Mouse (Mus musculus) hindbrain, embryonic 14.5 days (tissue): ENCODE data around the gene Gm13278. TPM values are rescaled to one million over a fixed set of nuclear protein-coding genes. Genes with fewer than 3 reads are reported as not detected.
"Not testable (repeated sequence)": the region's sequence is repeated elsewhere in the genome, so short reads cannot be mapped to it uniquely, and the experiment has no call there.

Experiments used
- ATAC-seq: fragments of 200-750 bp; cut with Nextera tagmentation; 2 replicates; pipeline ENCODE4 v1.8.0; 2017; ENCODE audit warnings: moderate number of reproducible peaks, mild to moderate bottlenecking, moderate TSS enrichment, moderate library complexity; ENCODE audit not compliant: low FRiP score
- DNase-seq: peaks from one replicate; pipeline ENCODE4 v3.0.0-alpha.2; 2015; ENCODE audit warnings: low spot score
- H3K27ac ChIP-seq: fragments of 300-500 bp; sonication (generic); 2 replicates; pipeline ENCODE4 v1.5.1; 2014; ENCODE audit warnings: mild to moderate bottlenecking, moderate library complexity
- H3K27me3 ChIP-seq: fragments of 300-500 bp; sonication (generic); 2 replicates; pipeline ENCODE4 v1.6.1; 2014; ENCODE audit warnings: mild to moderate bottlenecking, low read length, mixed read lengths; ENCODE audit not compliant: control insufficient read depth, insufficient read depth
- H3K36me3 ChIP-seq: fragments of 300-500 bp; sonication (generic); replicated peaks from 2 replicates; pipeline ENCODE4 v1.6.1; 2014; ENCODE audit not compliant: control insufficient read depth, insufficient read depth
- H3K4me1 ChIP-seq: fragments of 300-500 bp; sonication (generic); replicated peaks from 2 replicates; pipeline ENCODE4 v1.6.1; 2014; ENCODE audit warnings: antibody characterized with exemption, low read length, mixed read lengths; ENCODE audit not compliant: control insufficient read depth, insufficient read depth
- H3K4me2 ChIP-seq: fragments of 300-500 bp; sonication (generic); replicated peaks from 2 replicates; pipeline ENCODE4 v1.6.1; 2014; ENCODE audit warnings: mild to moderate bottlenecking, moderate library complexity
- H3K4me3 ChIP-seq: fragments of 300-500 bp; sonication (generic); replicated peaks from 2 replicates; pipeline ENCODE4 v1.5.1; 2014; ENCODE audit warnings: mild to moderate bottlenecking, low read length
- H3K9ac ChIP-seq: fragments of 300-500 bp; sonication (generic); 2 replicates; pipeline ENCODE4 v1.6.1; 2014
- H3K9me3 ChIP-seq: fragments of 300-500 bp; sonication (generic); 2 replicates; pipeline ENCODE4 v1.6.1; 2016; ENCODE audit warnings: low read length; ENCODE audit not compliant: control insufficient read depth
- WGBS: fragments of 180-500 bp; shearing (Covaris S2); extraction: QIAGEN DNeasy Blood & Tissue Kit; methylation state at CpG from one replicate; pipeline ENCODE4 v1.1.7; 2014; 5-methylcytosine and 5-hydroxymethylcytosine counted together
- polyA plus RNA-seq: library from polyadenylated mRNA; unstranded; fragments of >200 nt; fragmentation: Nextera tagmentation; extraction: Ambion mirVana; gene quantifications from 2 replicates; pipeline ENCODE4 v1.2.1, GENCODE M21; 2014

Gm13278 gene
- not detected in 2 replicates for polyA plus RNA-seq

DNA sequence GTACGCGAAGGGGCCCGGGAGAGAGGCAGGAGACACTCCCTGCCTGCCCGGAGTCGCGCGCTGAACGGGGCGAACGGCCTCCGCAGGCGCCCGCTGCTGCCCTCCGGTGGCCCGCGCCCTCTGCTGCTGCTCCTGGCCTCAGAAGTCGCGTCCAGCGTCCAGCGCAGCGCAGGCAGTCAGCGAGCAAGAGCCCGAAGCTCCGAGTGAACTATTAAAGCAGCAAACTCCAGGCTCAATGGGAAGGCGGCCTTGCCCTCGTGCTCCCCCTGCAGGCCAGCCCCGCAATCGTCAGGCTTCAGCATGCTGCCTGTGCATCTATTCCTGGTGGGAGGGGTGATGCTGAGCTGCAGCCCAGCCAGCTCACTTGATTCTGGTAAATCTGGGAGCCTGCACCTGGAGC lies at the start of gene Gm13278:
Gene Gm13278 (plus strand): TSS at position 301 of the 400 bp plus-strand sequence.
- H3K9me3 ChIP-seq, H3K4me3 ChIP-seq, H3K27me3 ChIP-seq, H3K9ac ChIP-seq, DNase-seq, H3K4me2 ChIP-seq, H3K36me3 ChIP-seq, H3K4me1 ChIP-seq, ATAC-seq, H3K27ac ChIP-seq: not testable (repeated sequence)
- no CpG with 5 or more reads among the region's 28 CpGs for WGBS

DNA sequence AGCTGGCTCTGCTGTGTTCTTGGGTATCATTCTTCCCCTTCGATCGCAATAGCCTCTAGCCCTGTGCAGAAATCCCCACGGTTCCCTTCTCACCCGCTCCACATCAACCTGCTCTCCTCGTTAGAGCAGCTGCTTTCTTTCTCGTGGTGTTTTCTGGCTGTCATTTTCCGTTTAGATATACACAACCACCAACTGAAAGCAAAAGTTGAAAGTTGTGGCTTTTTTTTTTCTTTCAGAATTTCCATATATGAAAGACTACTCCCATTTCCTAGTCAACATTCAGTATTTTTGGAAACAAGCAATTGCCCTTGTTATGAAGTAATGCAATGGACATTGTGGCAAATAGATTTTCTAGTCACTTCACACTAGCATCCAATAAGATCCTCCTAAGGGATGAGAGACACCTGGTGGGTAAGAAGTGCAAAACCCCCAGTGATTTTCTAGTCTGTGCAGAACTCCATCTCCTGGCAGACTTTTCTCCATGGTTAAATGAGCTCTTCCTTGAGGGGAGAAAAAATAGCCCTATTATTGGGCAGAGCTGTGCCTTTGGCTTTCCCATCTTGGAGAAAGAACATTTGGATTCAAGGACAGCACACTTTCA lies 48.5 kb upstream of the Gm13278 start:
- Histone ChIP-seq H3K4me1 (no peaks in the 10 kb centered on the region), H3K9me3 (no peaks in the 10 kb centered on the region), H3K36me3 (no peaks in the 10 kb centered on the region), H3K4me3 (no peak overlapping the region), H3K4me2 (no peak overlapping the region), H3K27me3 (no peaks in the 10 kb centered on the region), H3K27ac (no peak overlapping the region), H3K9ac (no peak overlapping the region)
- no peak for DNase-seq
- WGBS: 84% methylated on average over 7 of the region's 7 CpGs
- ATAC-seq: no peak

DNA sequence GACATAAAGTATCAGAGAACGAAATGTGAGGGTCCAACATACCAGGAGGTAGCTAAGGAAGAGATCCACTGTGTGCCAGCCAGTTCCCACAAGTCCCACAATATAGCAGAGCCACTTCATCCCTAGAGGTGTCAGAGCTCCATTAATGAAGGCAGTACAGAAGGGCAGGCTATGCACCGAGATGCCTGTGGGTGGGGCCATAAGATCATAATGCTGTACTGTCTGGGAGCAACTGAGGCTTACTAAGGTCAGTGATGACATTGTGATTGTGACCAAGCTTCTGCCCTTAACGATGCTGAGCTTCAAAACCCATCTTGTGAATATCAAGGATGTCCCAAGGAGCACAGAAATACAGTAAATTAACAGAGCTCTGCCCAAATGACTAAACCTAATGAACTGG lies 47.1 kb upstream of the Gm13278 start:
- Histone ChIP-seq H3K9me3 (no peaks in the 10 kb centered on the region), H3K27me3 (no peaks in the 10 kb centered on the region), H3K4me1 (no peaks in the 10 kb centered on the region), H3K4me3 (no peak overlapping the region), H3K36me3 (no peaks in the 10 kb centered on the region), H3K9ac (no peak overlapping the region), H3K4me2 (no peak overlapping the region), H3K27ac (no peak overlapping the region)
- ATAC-seq: no peak
- WGBS: 82% methylated on average over 3 of the region's 3 CpGs
- DNase-seq: no peak

DNA sequence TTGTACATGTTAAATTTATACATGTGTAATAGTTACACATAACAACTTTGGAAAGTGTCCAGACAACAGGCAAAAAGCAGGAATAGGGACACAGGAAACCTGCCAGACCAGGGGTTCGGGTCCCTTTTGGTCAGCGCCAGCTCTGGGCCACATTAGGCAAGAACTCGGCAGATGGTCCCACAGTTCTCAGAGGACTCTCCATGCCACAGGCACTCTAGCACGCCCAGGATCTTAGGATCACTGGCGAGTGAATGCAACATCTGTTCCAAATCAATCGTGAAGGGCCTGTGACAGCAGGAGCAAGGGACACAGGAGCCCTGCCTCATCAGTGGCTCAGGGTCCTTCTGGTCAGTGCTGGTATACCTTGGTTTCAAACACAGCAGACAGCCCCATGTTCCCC lies 41.4 kb upstream of the Gm13278 start:
- no peak overlapping the region for H3K4me3 ChIP-seq
- H3K36me3 ChIP-seq: no peaks in the 10 kb centered on the region
- no peaks in the 10 kb centered on the region for H3K27me3 ChIP-seq
- no peak overlapping the region for H3K4me2 ChIP-seq
- H3K4me1 ChIP-seq: no peaks in the 10 kb centered on the region
- H3K9ac ChIP-seq: no peak overlapping the region
- no peak overlapping the region for H3K27ac ChIP-seq
- DNase-seq (no peak), ATAC-seq (no peak)
- no peaks in the 10 kb centered on the region for H3K9me3 ChIP-seq
- WGBS: 70% methylated on average over 6 of the region's 6 CpGs

DNA sequence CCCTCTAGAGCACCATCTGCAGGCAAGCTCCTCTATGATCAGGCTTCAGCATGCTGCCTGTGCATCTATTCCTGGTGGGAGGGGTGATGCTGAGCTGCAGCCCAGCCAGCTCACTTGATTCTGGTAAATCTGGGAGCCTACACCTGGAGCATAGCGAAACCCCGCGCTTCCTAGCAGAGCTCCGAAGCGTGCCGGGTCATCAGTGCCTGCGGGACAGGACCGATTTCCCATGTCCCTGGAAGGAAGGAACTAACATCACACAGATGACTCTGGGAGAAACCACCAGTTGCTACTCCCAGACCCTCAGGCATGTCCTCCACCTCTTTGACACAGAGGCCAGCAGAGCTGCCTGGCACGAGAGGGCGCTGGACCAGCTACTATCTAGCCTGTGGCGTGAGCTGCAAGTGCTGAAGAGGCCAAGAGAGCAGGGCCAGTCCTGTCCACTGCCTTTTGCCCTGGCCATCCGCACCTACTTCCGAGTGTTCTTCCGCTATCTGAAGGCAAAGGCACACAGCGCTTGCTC lies 36.5 kb upstream of the Gm13278 start, which contains the start of gene Gm13271:
Gene Gm13271 (plus strand): TSS at position 51 of the 523 bp plus-strand sequence.
- not testable (repeated sequence) for H3K4me1 ChIP-seq, H3K36me3 ChIP-seq

DNA sequence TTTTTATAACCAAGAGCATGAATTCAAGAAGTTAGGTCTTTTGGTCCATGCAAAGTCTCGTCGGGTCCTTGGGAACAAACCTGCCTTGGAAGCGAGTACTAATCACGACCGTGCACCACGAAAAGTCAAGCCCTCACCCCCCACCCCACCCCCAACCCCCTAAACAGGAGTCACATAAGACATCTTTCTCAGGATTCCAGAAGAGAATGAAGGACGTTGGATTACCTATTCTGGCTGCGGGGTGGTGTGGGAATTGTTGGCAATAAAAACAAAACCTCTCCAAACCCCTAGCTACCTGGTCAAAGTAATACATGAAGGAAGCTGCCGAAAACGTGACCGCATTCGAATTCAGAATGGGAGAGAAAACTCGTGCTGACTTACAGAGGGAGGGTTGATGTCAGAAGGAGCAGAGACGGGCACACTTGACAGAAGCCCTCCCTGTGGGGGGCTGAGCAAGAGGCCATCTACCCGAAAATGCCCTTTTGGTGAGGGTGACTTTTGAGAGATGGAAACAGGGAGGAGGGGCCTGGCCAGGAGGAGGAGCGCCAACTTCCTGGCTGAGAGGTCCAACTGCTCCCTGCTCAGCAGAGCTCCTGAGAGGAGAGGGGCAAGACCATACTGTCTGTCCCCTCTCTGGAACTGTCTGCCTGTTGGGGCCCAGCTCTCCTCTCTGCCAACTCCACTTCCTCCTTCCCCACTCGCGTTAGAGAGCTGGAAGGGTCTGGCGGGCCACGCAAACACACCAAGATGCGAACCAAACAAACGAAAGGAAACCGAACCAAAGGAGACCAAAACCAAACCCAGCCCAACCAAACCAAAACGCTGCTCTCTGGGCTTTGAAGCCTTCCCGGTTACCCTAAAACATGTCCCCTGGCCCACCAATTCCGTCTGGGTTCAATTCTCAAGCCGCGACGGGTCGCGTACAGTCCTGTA lies 34.5 kb upstream of the Gm13278 start:
- Histone ChIP-seq H3K27ac (peak overlapping the region; percentile 70), H3K4me2 (peak overlapping the region; percentile 66), H3K9ac (peak overlapping the region; percentile 61), H3K4me3 (peak overlapping the region; percentile 35)
- not testable (repeated sequence) for ATAC-seq, H3K36me3 ChIP-seq, DNase-seq, H3K4me1 ChIP-seq, H3K9me3 ChIP-seq, H3K27me3 ChIP-seq
- WGBS: 14% methylated on average over 28 of the region's 31 CpGs

More for the DNA sequence above, 36.5 kb upstream of the Gm13278 start, which contains the start of gene Gm13271:
- not testable (repeated sequence) for H3K27me3 ChIP-seq, ATAC-seq, DNase-seq, H3K4me2 ChIP-seq, H3K9ac ChIP-seq, H3K9me3 ChIP-seq, H3K4me3 ChIP-seq, H3K27ac ChIP-seq
- 83% methylated on average over 15 of the region's 15 CpGs for WGBS

DNA sequence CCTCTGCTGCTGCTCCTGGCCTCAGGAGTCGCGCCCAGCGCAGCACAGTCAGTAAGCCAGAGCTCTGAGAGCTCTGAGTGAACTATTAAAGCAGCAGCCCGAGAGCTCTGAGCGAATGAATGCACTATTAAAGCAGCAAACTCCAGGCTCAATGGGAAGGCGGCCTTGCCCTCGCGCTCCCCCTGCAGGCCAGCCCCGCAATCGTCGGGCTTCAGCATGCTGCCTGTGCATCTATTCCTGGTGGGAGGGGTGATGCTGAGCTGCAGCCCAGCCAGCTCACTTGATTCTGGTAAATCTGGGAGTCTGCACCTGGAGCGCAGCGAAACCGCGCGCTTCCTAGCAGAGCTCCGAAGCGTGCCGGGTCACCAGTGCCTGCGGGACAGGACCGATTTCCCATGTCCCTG lies 33.7 kb upstream of the Gm13278 start:
- WGBS: 1% methylated on average over 19 of the region's 21 CpGs
- Histone ChIP-seq H3K9ac (peak overlapping the region; percentile 61), H3K27ac (peak overlapping the region; percentile 70), H3K4me2 (peak overlapping the region; percentile 66), H3K4me3 (peak overlapping the region; percentile 35)
- H3K27me3 ChIP-seq, H3K36me3 ChIP-seq, H3K9me3 ChIP-seq, H3K4me1 ChIP-seq: not testable (repeated sequence)
- peak; percentile 100 for ATAC-seq
- peak; percentile 80 for DNase-seq

DNA sequence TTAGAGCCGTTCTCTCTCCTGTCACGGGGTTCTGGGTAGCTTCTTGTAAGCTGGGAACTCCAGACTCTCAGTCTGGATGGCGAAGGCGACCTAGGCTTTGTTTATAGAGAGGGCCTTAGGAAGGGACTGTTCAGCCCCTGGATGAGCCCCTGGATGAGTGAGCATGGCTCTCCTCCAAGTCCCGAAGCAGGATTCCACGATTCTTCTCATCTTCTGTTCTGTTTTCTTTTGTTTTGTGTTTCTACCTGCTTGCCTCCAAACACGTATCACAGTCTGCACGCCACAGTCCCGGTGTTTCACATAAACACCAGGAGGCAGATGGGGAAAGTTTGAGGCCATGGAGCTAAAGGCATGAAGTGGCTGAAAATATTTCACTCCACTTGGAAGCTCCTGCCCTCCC lies 32.6 kb upstream of the Gm13278 start:
- ATAC-seq, H3K27ac ChIP-seq, H3K36me3 ChIP-seq, H3K4me1 ChIP-seq, H3K27me3 ChIP-seq, H3K4me3 ChIP-seq, H3K9ac ChIP-seq, DNase-seq, H3K9me3 ChIP-seq, H3K4me2 ChIP-seq: not testable (repeated sequence)
- WGBS: 83% methylated on average over 9 of the region's 9 CpGs

DNA sequence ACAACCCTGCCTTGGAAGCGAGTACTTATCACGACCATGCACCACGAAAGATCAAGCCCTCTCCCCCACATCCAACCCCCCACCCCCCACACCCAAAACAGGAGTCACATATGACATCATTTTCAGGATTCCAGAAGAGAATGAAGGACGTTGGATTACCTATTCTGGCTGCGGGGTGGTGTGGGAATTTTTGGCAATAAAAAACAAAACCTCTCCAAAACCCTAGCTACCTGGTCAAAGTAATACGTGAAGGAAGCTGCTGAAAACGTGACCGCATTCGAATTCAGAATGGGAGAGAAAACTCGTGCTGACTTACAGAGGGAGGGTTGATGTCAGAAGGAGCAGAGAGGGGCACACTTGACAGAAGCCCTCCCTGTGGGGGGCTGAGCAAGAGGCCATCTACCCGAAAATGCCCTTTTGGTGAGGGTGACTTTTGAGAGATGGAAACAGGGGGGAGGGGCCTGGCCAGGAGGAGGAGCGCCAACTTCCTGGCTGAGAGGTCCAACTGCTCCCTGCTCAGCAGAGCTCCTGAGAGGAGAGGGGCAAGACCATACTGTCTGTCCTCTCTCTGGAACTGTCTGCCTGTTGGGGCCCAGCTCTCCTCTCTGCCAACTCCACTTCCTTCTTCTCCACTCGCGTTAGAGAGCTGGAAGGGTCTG lies 31.6 kb upstream of the Gm13278 start, which contains the start of gene Gm13283:
Gene Gm13283 (plus strand): TSS at position 510 of the 659 bp plus-strand sequence.
- 26% methylated on average over 7 of the region's 14 CpGs for WGBS
- not testable (repeated sequence) for ATAC-seq, H3K36me3 ChIP-seq, DNase-seq, H3K27me3 ChIP-seq, H3K4me1 ChIP-seq, H3K9ac ChIP-seq, H3K9me3 ChIP-seq, H3K27ac ChIP-seq
- Histone ChIP-seq H3K4me3 (peak within 1 kb of the TSS; percentile 22), H3K4me2 (peak within 1 kb of the TSS; percentile 60)
